Mouse (Mus musculus) myocyte (in vitro differentiated cells): ENCODE measurements around the gene Gpx7.

Experiments used
- CEBPB ChIP-seq: IDR thresholded peaks from 2 replicates; pipeline ENCODE4 v1.6.1; 2011; ENCODE audit warnings: mild to moderate bottlenecking, moderate library complexity; ENCODE audit not compliant: poor library complexity, insufficient read depth, severe bottlenecking
- E2F4 ChIP-seq: IDR thresholded peaks from one replicate; pipeline ENCODE4 v1.6.1; 2011; ENCODE audit warnings: mild to moderate bottlenecking, control low read depth, moderate library complexity; ENCODE audit not compliant: insufficient read depth
- MAX ChIP-seq: IDR thresholded peaks from one replicate; pipeline ENCODE4 v1.6.1; 2011; ENCODE audit warnings: low read depth, mild to moderate bottlenecking, control low read depth
- MYOD1 ChIP-seq, 3 experiments: IDR thresholded peaks; one replicate each; pipeline ENCODE4 v1.6.1; 2011; ENCODE audit warnings: control low read depth in 2 of 3, low read depth in 2 of 3, mild to moderate bottlenecking in 2 of 3, moderate library complexity in 1 of 3; ENCODE audit not compliant: insufficient read length in 2 of 3, control insufficient read depth in 1 of 3
- MYOG ChIP-seq, 3 experiments: IDR thresholded peaks; one replicate each; pipeline ENCODE4 v1.6.1; 2011; ENCODE audit warnings: control low read depth in 2 of 3, low read depth in 2 of 3, mild to moderate bottlenecking in 2 of 3; ENCODE audit not compliant: insufficient read length in 2 of 3, control insufficient read depth in 1 of 3, insufficient read depth in 1 of 3
- POLR2A ChIP-seq: IDR thresholded peaks from one replicate; pipeline ENCODE4 v1.6.1; 2011; ENCODE audit warnings: low read depth, mild to moderate bottlenecking, control low read depth, moderate library complexity; ENCODE audit not compliant: insufficient read length
- POLR2AphosphoS2 ChIP-seq: IDR thresholded peaks from one replicate; pipeline ENCODE4 v1.6.1; 2011; ENCODE audit warnings: low read depth, control low read depth; ENCODE audit not compliant: insufficient read length
- TCF3 ChIP-seq: IDR thresholded peaks from one replicate; pipeline ENCODE4 v1.6.1; 2011; ENCODE audit warnings: low read depth, control low read depth; ENCODE audit not compliant: insufficient read length
- USF1 ChIP-seq: IDR thresholded peaks from one replicate; pipeline ENCODE4 v1.6.1; 2011; ENCODE audit warnings: low read depth, mild to moderate bottlenecking, control low read depth, moderate library complexity

GRCm38 (mm10) chr4:108438082-108438840 lies 31.5 kb upstream of the Gpx7 start:
- TF ChIP-seq POLR2A (no peak), USF1 (no peak), MYOD1 (IDR thresholded peaks at IDR 0.05; ENCODE audit: control insufficient read depth in 1 of 3, insufficient read length in 2 of 3, low read depth in 2 of 3) (no peak), MYOG (IDR thresholded peaks at IDR 0.05; ENCODE audit: control insufficient read depth in 1 of 3, insufficient read depth in 1 of 3, insufficient read length in 2 of 3, low read depth in 2 of 3) (no peak), CEBPB (no peak), MAX (no peak), E2F4 (no peak), POLR2AphosphoS2 (no peak), TCF3 (no peak)
